Mouse (Mus musculus) heart, adult 2 months (tissue): ENCODE measurements around the gene Katnal1.

Experiments
- CTCF ChIP-seq: fragments of 200-600 bp; IDR thresholded peaks from 2 replicates; pipeline ENCODE4 v1.8.1; 2022; ENCODE audit warnings: antibody characterized with exemption, mild to moderate bottlenecking, moderate library complexity
- EP300 ChIP-seq: fragments of 200-500 bp; IDR thresholded peaks from 2 replicates; pipeline ENCODE4 v1.6.1; 2011; ENCODE audit warnings: low read depth, low read length, control low read depth; ENCODE audit not compliant: insufficient read depth
- POLR2A ChIP-seq: fragments of 200-500 bp; IDR thresholded peaks from 2 replicates; pipeline ENCODE4 v1.6.1; 2011; ENCODE audit warnings: mild to moderate bottlenecking, low read depth, low read length, control low read depth; ENCODE audit not compliant: insufficient read depth

GRCm38 (mm10) chr5:148899361-148899760 is 29.8 kb downstream of the Katnal1 start:
- no peak for TF ChIP-seq CTCF
- no peak for TF ChIP-seq POLR2A
- TF ChIP-seq EP300: no peak
